Mouse (Mus musculus) layer of hippocampus, adult 9-10 months (tissue): Measurements from ENCODE around the gene Asb4.
"Not testable (repeated sequence)": the region's sequence is repeated elsewhere in the genome, so short reads cannot be mapped to it uniquely, and the experiment has no call there.

ENCODE experiments used
- DNase-seq: peaks from one replicate; pipeline ENCODE4 v3.0.0; 2022; ENCODE audit warnings: low spot score

The Asb4 gene

GRCm38 (mm10) chr6:5383336-5384177 is at the start of gene Asb4:
Asb4 (plus strand) TSS chr6:5383386.
- DNase-seq = no peak

- DNase-seq = no peak
Observed at GRCm38 (mm10) chr6:5334021-5334420, 49.2 kb upstream of the Asb4 start.

- not testable (repeated sequence) for DNase-seq
Observed at GRCm38 (mm10) chr6:5336016-5336415, 47.2 kb upstream of the Asb4 start.

- not testable (repeated sequence) for DNase-seq
Observed at GRCm38 (mm10) chr6:5338781-5339180, 44.4 kb upstream of the Asb4 start.

- DNase-seq = not testable (repeated sequence)
Observed at GRCm38 (mm10) chr6:5339283-5339682, 43.9 kb upstream of the Asb4 start.

GRCm38 (mm10) chr6:5344255-5344654 is 38.9 kb upstream of the Asb4 start:
- no peak for DNase-seq

GRCm38 (mm10) chr6:5357873-5358272 is 25.3 kb upstream of the Asb4 start:
- DNase-seq = no peak

- DNase-seq = no peak
Observed at GRCm38 (mm10) chr6:5360402-5360801, 22.8 kb upstream of the Asb4 start.

GRCm38 (mm10) chr6:5361987-5362386 is 21.2 kb upstream of the Asb4 start:
- DNase-seq = no peak

GRCm38 (mm10) chr6:5365845-5366244 is 17.3 kb upstream of the Asb4 start:
- DNase-seq = no peak

GRCm38 (mm10) chr6:5376884-5377283 is 6.3 kb upstream of the Asb4 start:
- DNase-seq = no peak

GRCm38 (mm10) chr6:5379048-5379447 is 4.1 kb upstream of the Asb4 start:
- DNase-seq = no peak

- DNase-seq = no peak
Observed at GRCm38 (mm10) chr6:5379781-5380623, 3.2 kb upstream of the Asb4 start.

GRCm38 (mm10) chr6:5380624-5381252 is 2.4 kb upstream of the Asb4 start:
- DNase-seq = no peak

GRCm38 (mm10) chr6:5381918-5382582 is 1.1 kb upstream of the Asb4 start:
- DNase-seq = no peak

GRCm38 (mm10) chr6:5382583-5383215 is 487 bp upstream of the Asb4 start:
- DNase-seq = peak; percentile 85

GRCm38 (mm10) chr6:5384178-5384490 is 948 bp downstream of the Asb4 start:
- peak; percentile 61 for DNase-seq

GRCm38 (mm10) chr6:5385161-5385640 is 2.0 kb downstream of the Asb4 start:
- no peak for DNase-seq

- no peak for DNase-seq
Observed at GRCm38 (mm10) chr6:5386486-5386885, 3.3 kb downstream of the Asb4 start.

GRCm38 (mm10) chr6:5387396-5387795 is 4.2 kb downstream of the Asb4 start:
- DNase-seq = no peak

- DNase-seq = no peak
Observed at GRCm38 (mm10) chr6:5390298-5390697, 7.1 kb downstream of the Asb4 start.

- DNase-seq = no peak
Observed at GRCm38 (mm10) chr6:5390952-5391351, 7.8 kb downstream of the Asb4 start.
